Mouse (Mus musculus): ENCODE measurements around the gene Aebp1. TPM values are rescaled to one million over a fixed set of nuclear protein-coding genes. Genes with fewer than 3 reads are reported as not detected.
A peak's percentile ranks its signal among the peaks of the same experiment; 100 is the strongest.

The Aebp1 gene
- polyA plus RNA-seq, 1 experiment = 22.9 TPM

DNA sequence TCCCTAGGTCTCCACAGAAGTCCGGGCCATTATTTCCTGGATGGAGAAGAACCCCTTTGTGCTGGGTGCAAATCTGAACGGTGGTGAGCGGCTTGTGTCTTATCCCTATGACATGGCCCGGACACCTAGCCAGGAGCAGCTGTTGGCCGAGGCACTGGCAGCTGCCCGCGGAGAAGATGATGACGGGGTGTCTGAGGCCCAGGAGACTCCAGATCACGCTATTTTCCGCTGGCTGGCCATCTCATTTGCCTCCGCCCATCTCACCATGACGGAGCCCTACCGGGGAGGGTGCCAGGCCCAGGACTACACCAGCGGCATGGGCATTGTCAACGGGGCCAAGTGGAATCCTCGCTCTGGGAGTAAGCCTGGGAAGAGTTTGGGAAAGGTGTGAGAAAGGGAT lies 8.3 kb downstream of the Aebp1 start:
- H3K36me3 ChIP-seq (ENCODE audit: control insufficient read depth, insufficient read depth, low read length) = peaks cover 8% of the 10 kb centered on the region; the same call in 1 of the 2 replicates
- TF ChIP-seq CTCF (IDR thresholded peaks at IDR 0.05; ENCODE audit: borderline replicate concordance, control insufficient read depth, extremely low read depth, insufficient read depth, low read length, poor library complexity) (no peak), POLR2A (IDR thresholded peaks at IDR 0.05; ENCODE audit: control insufficient read depth, extremely low read depth, insufficient read depth, low read length, poor library complexity) (no peak)

DNA sequence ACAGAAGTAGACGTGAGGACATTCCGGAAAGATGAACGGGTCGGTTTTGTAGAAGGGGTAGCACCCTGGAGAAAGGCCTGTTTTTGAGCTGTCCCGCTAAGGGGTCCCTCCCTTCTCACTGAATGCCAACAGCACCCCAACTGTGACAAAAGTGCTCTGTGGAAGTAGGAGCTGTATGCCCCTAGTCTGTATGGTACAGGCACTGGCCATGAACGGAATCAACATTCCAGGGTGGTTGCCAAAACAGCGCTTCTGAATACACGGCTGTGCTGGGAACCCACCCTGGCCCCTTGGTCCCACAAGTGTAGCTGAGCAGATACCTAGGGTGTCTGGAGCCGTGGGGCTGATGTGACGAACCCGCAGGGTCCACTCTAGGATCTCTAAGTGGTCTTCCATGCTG lies 11.0 kb downstream of the Aebp1 start:
- TF ChIP-seq POLR2A (IDR thresholded peaks at IDR 0.05; ENCODE audit: control insufficient read depth, extremely low read depth, insufficient read depth, low read length, poor library complexity) = no peak
- TF ChIP-seq CTCF (IDR thresholded peaks at IDR 0.05; ENCODE audit: borderline replicate concordance, control insufficient read depth, extremely low read depth, insufficient read depth, low read length, poor library complexity) = no peak
- no peak for DNase-seq
- Histone ChIP-seq H3K4me3 (ENCODE audit: control insufficient read depth, insufficient read depth, low read length) (no peak overlapping the region), H3K36me3 (ENCODE audit: control insufficient read depth, insufficient read depth, low read length) (peaks cover 8% of the 10 kb centered on the region; the same call in 1 of the 2 replicates), H3K27me3 (ENCODE audit: control insufficient read depth, insufficient read depth, low read length) (no peaks in the 10 kb centered on the region), H3K4me1 (replicated peaks; ENCODE audit: control insufficient read depth, insufficient read depth, low read length) (peaks cover 8% of the 10 kb centered on the region), H3K27ac (ENCODE audit: control insufficient read depth, insufficient read depth, low read length) (no peak overlapping the region)
- WGBS = 99% methylated on average over 11 of the region's 11 CpGs

More for the DNA sequence above, 8.3 kb downstream of the Aebp1 start:
- Histone ChIP-seq H3K27ac (ENCODE audit: control insufficient read depth, insufficient read depth, low read length) (no peak overlapping the region), H3K4me3 (ENCODE audit: control insufficient read depth, insufficient read depth, low read length) (no peak overlapping the region), H3K27me3 (ENCODE audit: control insufficient read depth, insufficient read depth, low read length) (no peaks in the 10 kb centered on the region), H3K4me1 (replicated peaks; ENCODE audit: control insufficient read depth, insufficient read depth, low read length) (no peaks in the 10 kb centered on the region)
- no peak for DNase-seq
- 97% methylated on average over 16 of the region's 16 CpGs for WGBS

- DNase-seq = no peak
- H3K4me3 ChIP-seq (ENCODE audit: control insufficient read depth, insufficient read depth, low read length) = no peak overlapping the region
- WGBS = 97% methylated on average over 9 of the region's 9 CpGs
- H3K4me1 ChIP-seq (replicated peaks; ENCODE audit: control insufficient read depth, insufficient read depth, low read length) = peaks cover 8% of the 10 kb centered on the region
- H3K27me3 ChIP-seq (ENCODE audit: control insufficient read depth, insufficient read depth, low read length) = no peaks in the 10 kb centered on the region
- peaks cover 8% of the 10 kb centered on the region; the same call in 1 of the 2 replicates for H3K36me3 ChIP-seq (ENCODE audit: control insufficient read depth, insufficient read depth, low read length)
- H3K27ac ChIP-seq (ENCODE audit: control insufficient read depth, insufficient read depth, low read length) = no peak overlapping the region
- TF ChIP-seq POLR2A (IDR thresholded peaks at IDR 0.05; ENCODE audit: control insufficient read depth, extremely low read depth, insufficient read depth, low read length, poor library complexity) = no peak
- TF ChIP-seq CTCF (IDR thresholded peaks at IDR 0.05; ENCODE audit: borderline replicate concordance, control insufficient read depth, extremely low read depth, insufficient read depth, low read length, poor library complexity) = no peak
Measured at GRCm38 (mm10) chr11:5873192-5873591, 11.4 kb downstream of the Aebp1 start.

- Histone ChIP-seq H3K27ac (ENCODE audit: control insufficient read depth, insufficient read depth, low read length) (no peak overlapping the region), H3K4me1 (replicated peaks; ENCODE audit: control insufficient read depth, insufficient read depth, low read length) (peaks cover 10% of the 10 kb centered on the region), H3K36me3 (ENCODE audit: control insufficient read depth, insufficient read depth, low read length) (peaks cover 4% of the 10 kb centered on the region; the same call in 1 of the 2 replicates), H3K4me3 (ENCODE audit: control insufficient read depth, insufficient read depth, low read length) (no peak overlapping the region; the same call in 1 of the 2 replicates), H3K27me3 (ENCODE audit: control insufficient read depth, insufficient read depth, low read length) (no peaks in the 10 kb centered on the region)
- TF ChIP-seq CTCF (IDR thresholded peaks at IDR 0.05; ENCODE audit: borderline replicate concordance, control insufficient read depth, extremely low read depth, insufficient read depth, low read length, poor library complexity) (no peak), POLR2A (IDR thresholded peaks at IDR 0.05; ENCODE audit: control insufficient read depth, extremely low read depth, insufficient read depth, low read length, poor library complexity) (no peak)
- under 1% methylated on average over 5 of the region's 5 CpGs for WGBS
- no peak for DNase-seq
Measured at GRCm38 (mm10) chr11:5877421-5877820, 15.7 kb downstream of the Aebp1 start.

DNA sequence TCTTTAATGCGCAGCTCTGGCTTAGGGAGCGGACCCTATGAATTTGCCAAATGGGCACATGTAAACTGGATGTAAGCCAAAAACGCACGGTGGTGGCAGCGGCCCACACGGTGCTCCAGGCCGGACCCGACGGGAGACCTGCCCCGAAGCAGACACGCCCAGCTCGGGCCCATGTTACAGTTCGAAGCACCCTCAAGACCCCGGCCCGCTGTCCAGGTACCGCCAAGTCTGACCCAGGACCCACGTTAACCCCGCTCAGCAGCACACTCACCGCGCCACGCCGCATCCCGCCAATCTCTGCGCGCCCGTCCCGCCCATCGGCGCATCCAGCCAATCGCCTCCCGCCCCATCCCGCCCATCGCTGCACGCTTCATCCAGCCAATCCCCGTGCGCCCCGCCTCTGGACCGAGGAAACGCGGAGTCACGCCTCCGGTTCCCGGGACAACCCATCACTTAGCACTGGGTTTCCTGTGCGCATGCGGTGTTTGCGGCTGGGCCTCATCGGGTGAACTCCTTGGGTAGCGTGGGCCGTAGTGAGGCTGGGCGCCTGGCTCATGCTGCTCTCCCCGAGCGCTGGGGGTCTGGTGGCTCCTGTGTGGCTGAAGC lies 16.3 kb downstream of the Aebp1 start, which contains the start of gene Pold2:
TSS of gene Pold2 (minus strand) at position 372 of the 606 bp plus-strand sequence.
- WGBS = under 1% methylated on average over 52 of the region's 52 CpGs
- no peaks in the 10 kb centered on the region for H3K27me3 ChIP-seq (ENCODE audit: control insufficient read depth, insufficient read depth, low read length)
- peaks cover 10% of the 10 kb centered on the region for H3K4me1 ChIP-seq (replicated peaks; ENCODE audit: control insufficient read depth, insufficient read depth, low read length)
- H3K36me3 ChIP-seq (ENCODE audit: control insufficient read depth, insufficient read depth, low read length) = peaks cover 4% of the 10 kb centered on the region; the same call in 1 of the 2 replicates
- peak; percentile 97 for DNase-seq
- TF ChIP-seq POLR2A (IDR thresholded peaks at IDR 0.05; ENCODE audit: control insufficient read depth, extremely low read depth, insufficient read depth, low read length, poor library complexity) = peak; percentile 72
- 0 out of 2 replicates have a peak, but pooled peaks have one; percentile 46 for TF ChIP-seq CTCF (IDR thresholded peaks at IDR 0.05; ENCODE audit: borderline replicate concordance, control insufficient read depth, extremely low read depth, insufficient read depth, low read length, poor library complexity)
- H3K4me3 ChIP-seq (ENCODE audit: control insufficient read depth, insufficient read depth, low read length) = peak within 1 kb of the TSS; percentile 66
- H3K27ac ChIP-seq (ENCODE audit: control insufficient read depth, insufficient read depth, low read length) = no peak within 1 kb of the TSS

DNA sequence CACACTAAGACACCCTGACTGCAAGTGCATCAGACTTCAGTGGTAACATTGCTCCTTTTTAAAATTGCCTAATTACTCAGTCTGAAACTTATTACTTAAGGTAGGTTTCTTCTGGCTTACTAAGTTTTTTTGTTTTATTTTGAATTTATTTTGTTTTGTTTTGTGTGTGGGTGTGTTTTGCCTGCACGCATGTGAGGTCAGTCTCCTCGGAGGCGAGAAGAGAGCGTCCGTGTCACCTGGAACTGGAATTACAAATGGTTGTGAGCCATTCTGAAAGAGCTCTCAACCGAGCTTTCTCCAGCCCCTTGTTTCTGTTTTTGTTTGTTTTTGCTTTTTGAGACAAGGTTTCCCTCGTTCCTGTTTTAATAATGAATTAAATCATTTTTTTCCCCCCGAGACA lies 16.9 kb downstream of the Aebp1 start:
- no peak overlapping the region for H3K4me3 ChIP-seq (ENCODE audit: control insufficient read depth, insufficient read depth, low read length)
- no peaks in the 10 kb centered on the region for H3K27me3 ChIP-seq (ENCODE audit: control insufficient read depth, insufficient read depth, low read length)
- H3K27ac ChIP-seq (ENCODE audit: control insufficient read depth, insufficient read depth, low read length) = no peak overlapping the region
- H3K36me3 ChIP-seq (ENCODE audit: control insufficient read depth, insufficient read depth, low read length) = no peaks in the 10 kb centered on the region
- WGBS = 71% methylated on average over 8 of the region's 8 CpGs
- H3K4me1 ChIP-seq (replicated peaks; ENCODE audit: control insufficient read depth, insufficient read depth, low read length) = peaks cover 10% of the 10 kb centered on the region
- DNase-seq = no peak
- TF ChIP-seq CTCF (IDR thresholded peaks at IDR 0.05; ENCODE audit: borderline replicate concordance, control insufficient read depth, extremely low read depth, insufficient read depth, low read length, poor library complexity) = no peak
- no peak for TF ChIP-seq POLR2A (IDR thresholded peaks at IDR 0.05; ENCODE audit: control insufficient read depth, extremely low read depth, insufficient read depth, low read length, poor library complexity)
